Mouse (Mus musculus) natural killer cell, adult 2 months (primary cell): ENCODE data around the gene Arnt.

ENCODE experiments used
- DNase-seq, 2 experiments: peaks; one replicate each; pipeline ENCODE4 v3.0.0; 2022; ENCODE audit warnings: low spot score in 2 of 2

Arnt gene

DNA sequence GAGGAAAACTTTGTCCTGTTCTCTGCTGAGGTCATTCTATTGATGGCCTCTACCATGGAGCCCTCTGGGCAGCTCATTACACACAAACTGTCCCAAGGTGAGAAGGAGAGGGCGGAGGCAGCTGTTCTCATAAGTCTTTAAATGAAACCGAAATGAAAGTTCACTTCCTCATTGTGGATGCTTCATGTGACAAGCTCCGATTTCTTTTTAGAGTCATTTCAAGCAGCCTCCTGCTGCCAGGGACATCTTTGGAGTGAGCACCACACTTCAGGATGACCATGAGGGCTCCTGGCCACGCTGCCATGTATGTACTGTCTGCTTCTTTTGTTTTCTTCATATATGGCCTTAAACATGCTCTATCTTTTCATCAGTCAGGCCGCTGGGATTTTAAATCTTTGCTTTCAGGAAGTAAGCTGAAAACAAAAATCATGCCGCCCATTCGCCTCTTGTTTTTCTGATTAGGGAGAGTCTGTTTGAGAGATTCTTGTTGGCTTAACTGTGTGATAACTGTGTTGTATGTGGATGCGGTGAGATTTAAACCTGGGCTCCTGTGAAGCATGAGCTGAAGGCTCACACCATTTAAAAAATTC, 92.5 kb downstream of the Arnt start, which contains the start of gene Ctss:
Ctss (plus strand) TSS at position 165 of the 590 bp plus-strand sequence.
- DNase-seq = peak; percentile 47 to 64

DNA sequence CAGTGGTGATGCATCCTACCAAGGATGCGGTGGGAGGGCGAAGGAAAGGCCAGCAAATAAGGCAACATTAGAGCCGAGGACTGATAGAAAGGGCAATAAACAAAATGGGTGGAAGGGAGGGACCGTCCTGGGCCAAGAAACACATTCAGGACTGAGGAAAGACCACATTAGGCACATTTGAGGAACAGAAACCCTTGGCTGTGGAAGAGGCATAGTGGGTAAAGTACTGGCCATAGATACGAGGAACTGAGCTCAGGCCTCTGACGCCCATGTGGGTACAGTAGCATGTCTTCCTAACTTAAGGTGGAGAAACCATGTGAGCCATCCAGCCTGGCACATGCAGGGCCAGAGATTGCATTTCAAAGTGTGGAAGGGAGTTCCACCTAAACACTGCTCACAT, 95.6 kb downstream of the Arnt start:
- DNase-seq = peak in 1 of 2 experiments; percentile 21

DNA sequence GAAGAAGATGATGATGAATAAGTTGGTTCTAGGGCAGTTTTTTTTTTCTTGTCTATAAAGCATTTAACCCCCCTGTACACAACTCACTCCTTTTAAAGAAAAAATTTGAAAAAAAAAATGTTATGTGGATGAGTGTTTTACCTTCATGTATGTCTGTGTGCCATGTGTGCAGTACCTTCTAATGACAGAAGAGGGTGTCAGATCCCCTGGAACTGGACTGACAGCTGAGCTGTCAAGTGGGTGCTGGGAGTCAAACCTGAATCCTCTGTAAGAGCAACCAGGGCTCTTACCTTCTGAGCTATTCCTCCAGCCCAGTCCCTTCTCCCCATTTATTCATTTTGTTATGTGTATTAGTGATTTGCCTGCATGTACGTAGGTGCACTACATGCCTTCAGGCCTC, 96.8 kb downstream of the Arnt start:
- no peak for DNase-seq

DNA sequence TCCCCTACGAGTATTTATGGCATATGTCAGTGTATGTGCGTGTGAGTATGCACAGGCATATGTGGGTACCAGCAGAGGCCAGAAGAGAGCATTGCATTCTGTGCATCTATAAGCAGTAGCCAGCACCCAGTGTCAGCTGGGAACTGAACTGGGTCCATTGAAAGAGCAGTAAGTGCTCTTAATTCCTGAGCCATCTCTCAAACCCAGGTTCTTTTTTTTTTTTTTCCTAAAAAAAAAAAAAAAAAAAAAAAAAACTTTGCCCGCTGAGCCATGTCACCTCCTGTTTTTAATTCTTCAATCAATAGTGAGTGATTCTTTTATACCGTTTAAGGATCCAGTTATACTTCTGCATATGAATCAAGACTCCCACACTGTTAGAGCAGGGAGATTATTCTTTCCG, 99.2 kb downstream of the Arnt start:
- no peak for DNase-seq

DNA sequence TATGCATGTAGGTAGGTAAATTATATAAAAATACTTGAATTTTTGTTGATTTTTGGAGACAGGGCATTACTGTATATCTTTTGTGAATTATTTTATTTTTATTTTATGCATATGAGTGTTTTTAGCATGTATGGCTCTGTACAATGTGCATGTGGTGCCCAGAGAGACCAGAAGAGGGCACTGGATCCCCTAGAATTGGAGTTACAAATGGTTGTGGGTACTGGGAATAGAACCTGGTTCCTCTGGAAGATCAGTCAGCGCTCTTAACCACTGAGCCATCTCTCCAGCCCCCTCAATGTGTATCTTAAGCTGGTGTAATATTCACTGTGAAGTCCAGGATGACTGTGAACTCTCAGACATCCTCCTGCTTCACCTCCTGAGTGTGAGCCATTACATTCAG, 100.7 kb downstream of the Arnt start:
- no peak for DNase-seq

DNA sequence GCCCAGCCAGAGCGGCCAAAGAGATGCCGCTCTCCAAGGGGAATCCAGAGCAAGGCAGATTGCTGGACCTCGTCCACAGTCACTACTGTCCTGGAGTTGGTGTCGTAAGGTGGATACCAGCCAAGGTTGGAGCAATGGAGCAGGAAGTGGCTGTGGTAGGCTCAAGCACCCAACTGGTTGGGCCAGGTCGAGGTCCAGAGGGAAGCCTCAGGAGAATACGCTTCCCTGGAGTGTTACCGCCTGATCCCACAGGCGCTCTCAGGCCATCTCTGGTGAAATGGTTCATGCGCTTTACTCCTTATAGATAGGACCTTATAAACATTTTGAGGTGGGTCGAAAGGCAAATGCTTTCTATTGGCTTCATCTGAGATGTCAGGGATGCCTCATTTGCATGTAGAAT, 104.7 kb downstream of the Arnt start:
- no peak for DNase-seq

DNA sequence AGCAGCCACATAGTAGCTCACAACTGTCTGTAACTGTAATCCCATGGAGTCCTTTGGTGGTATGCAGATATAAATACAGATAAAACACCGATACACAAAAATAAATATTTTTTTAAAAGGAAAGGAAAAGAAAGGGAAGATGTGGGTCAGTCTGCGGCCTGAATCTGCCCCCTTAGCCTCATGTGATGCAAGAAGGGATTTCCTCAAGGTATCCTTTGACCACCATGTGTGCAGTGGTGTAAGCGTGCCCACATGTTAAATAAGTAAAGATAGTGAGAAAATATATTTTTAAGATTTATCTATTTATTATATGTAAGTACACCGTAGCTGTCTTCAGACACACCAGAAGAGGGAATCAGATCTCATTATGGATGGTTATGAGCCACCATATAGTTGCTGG, 105.6 kb downstream of the Arnt start:
- DNase-seq = no peak

DNA sequence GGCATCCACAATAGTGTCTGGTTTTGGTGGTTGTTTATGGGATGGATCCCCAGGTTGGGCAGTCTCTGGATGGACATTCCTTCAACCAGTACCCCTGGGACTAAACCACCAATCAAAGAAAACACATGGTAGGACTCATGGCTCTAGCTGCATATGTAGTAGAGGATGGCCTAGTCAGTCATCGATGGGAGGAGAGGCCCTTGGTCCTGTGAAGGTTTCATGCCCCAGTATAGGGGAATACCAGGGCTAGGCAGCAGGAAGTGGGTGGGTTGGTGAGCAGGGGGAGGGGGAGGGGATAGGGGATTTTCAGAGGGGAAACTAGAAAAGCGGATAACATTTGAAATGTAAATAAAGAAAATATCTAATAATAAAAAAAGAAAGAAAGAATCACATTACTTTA, 107.0 kb downstream of the Arnt start:
- peak in 1 of 2 experiments; percentile 46 for DNase-seq

DNA sequence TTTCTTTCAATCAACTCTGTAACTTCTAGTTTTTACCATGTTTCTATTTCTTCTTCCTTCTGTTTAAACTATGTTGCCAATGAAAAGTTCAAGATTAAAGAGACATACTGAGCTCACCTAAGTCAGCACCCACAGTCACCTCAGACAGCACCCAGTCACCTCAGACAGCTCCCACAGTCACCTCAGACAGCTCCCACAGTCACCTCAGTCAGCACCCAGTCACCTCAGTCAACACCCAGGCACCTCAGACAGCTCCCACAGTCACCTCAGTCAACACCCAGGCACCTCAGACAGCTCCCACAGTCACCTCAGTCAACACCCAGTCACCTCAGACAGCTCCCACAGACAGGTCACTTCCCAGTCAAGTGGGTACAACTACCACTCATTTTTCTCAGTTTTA, 108.0 kb downstream of the Arnt start:
- DNase-seq = peak in 1 of 2 experiments; percentile 10

DNA sequence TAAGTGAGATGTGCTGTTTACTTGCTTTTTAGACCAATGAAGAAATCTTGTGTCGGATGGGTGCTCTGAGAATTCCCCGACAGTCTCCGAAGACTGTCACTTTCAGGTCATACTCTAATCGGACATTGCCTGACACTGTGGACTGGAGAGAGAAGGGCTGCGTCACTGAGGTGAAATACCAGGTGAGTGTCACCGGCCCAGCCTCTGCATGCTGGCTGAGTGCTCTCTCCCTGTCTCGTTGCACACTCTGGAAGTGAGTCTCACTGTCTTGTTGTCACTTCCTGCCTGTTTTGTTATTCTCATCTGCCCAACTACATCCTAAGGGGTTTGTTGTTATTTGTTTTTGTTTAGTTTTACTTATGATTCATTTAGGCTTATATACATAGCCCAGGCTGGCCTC, 108.8 kb downstream of the Arnt start:
- DNase-seq = no peak
